Mouse (Mus musculus): Measurements from ENCODE around the gene Hoxc8. TPM values are rescaled to one million over a fixed set of nuclear protein-coding genes. Genes with fewer than 3 reads are reported as not detected.

Hoxc8 gene
- polyA plus RNA-seq, 1 experiment: 1.1 TPM

DNA sequence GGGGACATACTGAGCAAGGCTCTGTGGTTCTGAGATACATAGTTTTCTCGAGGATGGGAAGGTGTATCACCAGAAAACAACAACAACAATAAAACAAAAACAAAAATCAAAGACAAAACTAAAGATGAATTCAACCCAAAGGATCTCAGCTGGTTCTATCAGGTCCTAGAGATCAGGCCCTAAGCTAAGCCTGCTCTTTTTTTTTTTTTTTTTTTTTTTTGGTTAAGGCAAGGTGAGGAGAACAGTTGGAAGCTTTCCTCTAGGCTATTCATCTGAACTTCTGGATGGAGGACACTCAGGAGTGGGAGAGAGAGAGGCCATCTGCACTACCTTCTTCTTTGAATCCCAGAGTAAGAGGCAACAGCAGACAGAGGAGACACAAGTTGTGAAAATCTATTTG is 47.2 kb downstream of the Hoxc8 start:
- no peaks in the 10 kb centered on the region for H3K27me3 ChIP-seq (ENCODE audit: control insufficient read depth, insufficient read depth, insufficient read length)
- H3K36me3 ChIP-seq (ENCODE audit: control insufficient read depth, insufficient read depth): no peaks in the 10 kb centered on the region
- no peak overlapping the region for H3K4me3 ChIP-seq (ENCODE audit: insufficient read depth, poor library complexity, severe bottlenecking)
- TF ChIP-seq FOSL1 (IDR thresholded peaks at IDR 0.05; ENCODE audit: insufficient read depth, low read length, poor library complexity, severe bottlenecking) (no peak), USF1 (IDR thresholded peaks at IDR 0.05; ENCODE audit: low read depth) (no peak), CTCF (IDR thresholded peaks at IDR 0.05; ENCODE audit: control insufficient read depth, insufficient read depth, insufficient read length) (no peak), CEBPB (IDR thresholded peaks at IDR 0.05; ENCODE audit: low read depth) (no peak), MYOG (IDR thresholded peaks at IDR 0.05; ENCODE audit: control insufficient read depth, extremely low read depth, insufficient read length) (no peak), MAX (IDR thresholded peaks at IDR 0.05) (no peak), MYOD1 (IDR thresholded peaks at IDR 0.05; ENCODE audit: control insufficient read depth, insufficient read length, low read depth) (no peak)
- H3ac ChIP-seq (ENCODE audit: control insufficient read depth, insufficient read length, low read depth): no peak overlapping the region
- H3K79me2 ChIP-seq (ENCODE audit: control insufficient read depth, insufficient read depth): no peaks in the 10 kb centered on the region
- H3K79me3 ChIP-seq (ENCODE audit: low read depth): no peaks in the 10 kb centered on the region

DNA sequence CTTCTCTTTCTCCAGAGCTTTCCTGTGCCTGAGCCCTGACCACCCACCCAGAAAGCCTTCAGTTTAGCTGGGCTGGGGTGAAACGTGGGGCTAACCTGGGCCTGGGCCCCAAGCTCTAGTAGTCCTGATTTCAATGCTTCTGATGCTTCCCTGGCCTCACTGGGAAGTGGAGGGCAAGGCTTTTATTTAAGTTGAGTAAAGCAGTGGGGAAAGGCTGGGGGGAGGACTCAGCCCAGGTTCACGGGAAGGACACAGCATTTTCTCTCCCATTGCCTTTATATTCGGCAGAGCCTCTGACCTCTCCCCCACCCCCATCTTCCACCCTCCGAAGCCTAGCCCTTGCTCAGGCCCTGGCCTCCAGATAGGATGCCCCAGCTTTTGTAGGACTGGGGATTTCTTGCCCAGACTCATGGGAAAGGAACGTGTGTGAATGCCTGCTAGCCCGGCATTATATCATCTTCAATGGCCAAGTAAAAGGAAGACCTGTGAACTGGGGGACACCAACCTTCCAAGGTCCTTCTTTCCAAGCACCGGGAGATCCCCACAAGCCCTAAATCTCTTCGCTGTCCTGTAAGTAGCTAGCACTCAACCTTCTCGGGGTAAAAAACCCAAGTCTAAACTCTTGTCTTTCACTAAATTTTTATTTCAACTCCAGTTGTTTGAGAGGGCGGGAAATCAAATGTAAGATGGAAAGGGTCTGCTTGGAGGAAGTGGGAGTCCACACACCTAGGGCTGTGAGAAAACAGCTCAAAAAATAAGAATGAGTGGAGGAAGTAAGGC is 48.5 kb downstream of the Hoxc8 start:
- H3K79me2 ChIP-seq (ENCODE audit: control insufficient read depth, insufficient read depth): no peaks in the 10 kb centered on the region

DNA sequence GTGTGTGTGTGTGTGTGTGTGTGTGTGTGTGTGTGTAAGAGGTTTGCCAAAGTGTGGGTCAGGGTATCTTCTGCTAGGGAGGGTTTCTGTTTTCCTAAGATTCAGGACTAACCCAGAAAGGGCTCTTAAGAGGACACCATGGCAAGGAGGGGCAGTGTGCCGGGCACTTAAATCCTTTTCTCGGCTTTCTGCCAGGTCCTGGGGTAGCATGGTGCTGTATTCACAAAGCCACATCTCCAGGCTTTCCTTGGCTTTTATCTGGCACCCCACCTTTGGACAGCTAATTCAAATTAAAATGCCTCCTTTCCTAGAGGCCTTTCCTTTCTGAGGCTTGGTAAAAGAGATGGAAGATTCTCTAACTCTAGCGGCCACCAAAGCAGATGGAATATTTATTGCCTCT is 49.2 kb downstream of the Hoxc8 start:
- Histone ChIP-seq H3K79me2 (ENCODE audit: control insufficient read depth, insufficient read depth) (no peaks in the 10 kb centered on the region), H3ac (ENCODE audit: control insufficient read depth, insufficient read length, low read depth) (no peak overlapping the region), H3K36me3 (ENCODE audit: control insufficient read depth, insufficient read depth) (no peaks in the 10 kb centered on the region), H3K27me3 (ENCODE audit: control insufficient read depth, insufficient read depth, insufficient read length) (no peaks in the 10 kb centered on the region), H3K4me3 (ENCODE audit: insufficient read depth, poor library complexity, severe bottlenecking) (no peak overlapping the region), H3K79me3 (ENCODE audit: low read depth) (no peaks in the 10 kb centered on the region)
- TF ChIP-seq MAX (IDR thresholded peaks at IDR 0.05) (no peak), FOSL1 (IDR thresholded peaks at IDR 0.05; ENCODE audit: insufficient read depth, low read length, poor library complexity, severe bottlenecking) (no peak), CTCF (IDR thresholded peaks at IDR 0.05; ENCODE audit: control insufficient read depth, insufficient read depth, insufficient read length) (no peak), MYOD1 (IDR thresholded peaks at IDR 0.05; ENCODE audit: control insufficient read depth, insufficient read length, low read depth) (no peak)

More for the DNA sequence above, 48.5 kb downstream of the Hoxc8 start:
- no peak for TF ChIP-seq FOSL1 (IDR thresholded peaks at IDR 0.05; ENCODE audit: insufficient read depth, low read length, poor library complexity, severe bottlenecking)
- TF ChIP-seq MYOG (IDR thresholded peaks at IDR 0.05; ENCODE audit: control insufficient read depth, extremely low read depth, insufficient read length): no peak
- TF ChIP-seq CEBPB (IDR thresholded peaks at IDR 0.05; ENCODE audit: low read depth): no peak
- no peak for TF ChIP-seq CTCF (IDR thresholded peaks at IDR 0.05; ENCODE audit: control insufficient read depth, insufficient read depth, insufficient read length)
- no peak for TF ChIP-seq USF1 (IDR thresholded peaks at IDR 0.05; ENCODE audit: low read depth)
- TF ChIP-seq MAX (IDR thresholded peaks at IDR 0.05): no peak
- no peak for TF ChIP-seq MYOD1 (IDR thresholded peaks at IDR 0.05; ENCODE audit: control insufficient read depth, insufficient read length, low read depth)
- H3K79me3 ChIP-seq (ENCODE audit: low read depth): no peaks in the 10 kb centered on the region
- no peaks in the 10 kb centered on the region for H3K27me3 ChIP-seq (ENCODE audit: control insufficient read depth, insufficient read depth, insufficient read length)
- H3K4me3 ChIP-seq (ENCODE audit: insufficient read depth, poor library complexity, severe bottlenecking): no peak overlapping the region
- H3ac ChIP-seq (ENCODE audit: control insufficient read depth, insufficient read length, low read depth): no peak overlapping the region
- no peaks in the 10 kb centered on the region for H3K36me3 ChIP-seq (ENCODE audit: control insufficient read depth, insufficient read depth)

DNA sequence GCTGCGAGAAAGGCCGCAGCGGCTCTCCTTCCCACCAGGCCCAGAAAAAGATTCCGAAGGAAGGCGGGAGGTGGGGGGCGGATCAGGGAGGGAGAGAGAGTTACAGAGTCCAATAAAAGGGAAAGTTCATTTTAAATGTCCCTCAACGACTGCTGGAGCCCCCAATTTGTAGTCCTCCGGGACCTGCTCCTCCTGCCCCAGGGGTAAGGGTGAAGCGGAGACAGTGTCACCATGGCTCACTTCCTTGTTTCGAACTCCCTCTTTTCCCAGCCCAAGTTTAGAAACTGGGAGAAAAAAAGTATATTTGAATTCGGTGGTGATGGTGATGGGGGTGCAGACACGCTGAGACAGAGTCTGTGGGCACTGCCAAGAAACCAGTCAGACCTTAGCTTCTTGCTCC is 50.2 kb downstream of the Hoxc8 start:
- Histone ChIP-seq H3K79me3 (ENCODE audit: low read depth) (no peaks in the 10 kb centered on the region), H3ac (ENCODE audit: control insufficient read depth, insufficient read length, low read depth) (no peak overlapping the region), H3K4me3 (ENCODE audit: insufficient read depth, poor library complexity, severe bottlenecking) (no peak overlapping the region), H3K36me3 (ENCODE audit: control insufficient read depth, insufficient read depth) (no peaks in the 10 kb centered on the region), H3K79me2 (ENCODE audit: control insufficient read depth, insufficient read depth) (no peaks in the 10 kb centered on the region), H3K27me3 (ENCODE audit: control insufficient read depth, insufficient read depth, insufficient read length) (no peaks in the 10 kb centered on the region)
- TF ChIP-seq CEBPB (IDR thresholded peaks at IDR 0.05; ENCODE audit: low read depth) (no peak), USF1 (IDR thresholded peaks at IDR 0.05; ENCODE audit: low read depth) (no peak), CTCF (IDR thresholded peaks at IDR 0.05; ENCODE audit: control insufficient read depth, insufficient read depth, insufficient read length) (no peak), MYOD1 (IDR thresholded peaks at IDR 0.05; ENCODE audit: control insufficient read depth, insufficient read length, low read depth) (no peak), MAX (IDR thresholded peaks at IDR 0.05) (no peak), FOSL1 (IDR thresholded peaks at IDR 0.05; ENCODE audit: insufficient read depth, low read length, poor library complexity, severe bottlenecking) (no peak), MYOG (IDR thresholded peaks at IDR 0.05; ENCODE audit: control insufficient read depth, extremely low read depth, insufficient read length) (no peak)

DNA sequence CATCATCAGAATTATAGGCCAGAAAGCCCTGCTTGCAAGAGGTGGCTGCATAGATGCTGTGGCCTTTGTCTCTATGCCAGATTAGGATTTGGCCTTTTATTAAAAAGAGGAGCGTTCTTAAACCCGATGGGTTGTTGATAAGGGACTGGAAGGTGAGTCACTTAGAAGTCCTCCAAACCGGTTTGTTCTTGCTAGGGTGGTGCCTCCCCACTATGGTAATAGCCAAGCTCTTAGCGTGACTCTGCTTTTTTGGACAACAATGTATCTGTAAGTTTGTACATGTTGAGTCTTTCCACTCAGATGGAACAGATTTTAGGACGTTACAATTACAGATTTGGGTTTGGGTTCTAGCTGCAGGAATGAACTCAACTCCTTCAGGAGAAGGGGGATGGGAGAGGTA is 51.2 kb downstream of the Hoxc8 start:
- TF ChIP-seq MYOD1 (IDR thresholded peaks at IDR 0.05; ENCODE audit: control insufficient read depth, insufficient read length, low read depth) (no peak), CEBPB (IDR thresholded peaks at IDR 0.05; ENCODE audit: low read depth) (no peak), USF1 (IDR thresholded peaks at IDR 0.05; ENCODE audit: low read depth) (no peak), FOSL1 (IDR thresholded peaks at IDR 0.05; ENCODE audit: insufficient read depth, low read length, poor library complexity, severe bottlenecking) (no peak), CTCF (IDR thresholded peaks at IDR 0.05; ENCODE audit: control insufficient read depth, insufficient read depth, insufficient read length) (no peak), MYOG (IDR thresholded peaks at IDR 0.05; ENCODE audit: control insufficient read depth, extremely low read depth, insufficient read length) (no peak), MAX (IDR thresholded peaks at IDR 0.05) (no peak)
- H3K27me3 ChIP-seq (ENCODE audit: control insufficient read depth, insufficient read depth, insufficient read length): no peaks in the 10 kb centered on the region
- no peak overlapping the region for H3ac ChIP-seq (ENCODE audit: control insufficient read depth, insufficient read length, low read depth)
- no peak overlapping the region for H3K4me3 ChIP-seq (ENCODE audit: insufficient read depth, poor library complexity, severe bottlenecking)
- H3K79me2 ChIP-seq (ENCODE audit: control insufficient read depth, insufficient read depth): no peaks in the 10 kb centered on the region
- no peaks in the 10 kb centered on the region for H3K36me3 ChIP-seq (ENCODE audit: control insufficient read depth, insufficient read depth)
- H3K79me3 ChIP-seq (ENCODE audit: low read depth): no peaks in the 10 kb centered on the region
